Mouse (Mus musculus) central nervous system, embryonic 14 days (tissue): ENCODE measurements around the gene Stam. TPM values are rescaled to one million over a fixed set of nuclear protein-coding genes. Genes with fewer than 3 reads are reported as not detected.

Source experiments
- polyA plus RNA-seq: library from polyadenylated mRNA; depleted of rRNA; stranded (reverse); fragments of >200 nt; gene quantifications from 2 replicates; pipeline ENCODE4 v1.2.3, GENCODE M21; 2012; rRNA removed

The Stam gene
- polyA plus RNA-seq = 71.2 and 75.2 TPM in 2 replicates

DNA sequence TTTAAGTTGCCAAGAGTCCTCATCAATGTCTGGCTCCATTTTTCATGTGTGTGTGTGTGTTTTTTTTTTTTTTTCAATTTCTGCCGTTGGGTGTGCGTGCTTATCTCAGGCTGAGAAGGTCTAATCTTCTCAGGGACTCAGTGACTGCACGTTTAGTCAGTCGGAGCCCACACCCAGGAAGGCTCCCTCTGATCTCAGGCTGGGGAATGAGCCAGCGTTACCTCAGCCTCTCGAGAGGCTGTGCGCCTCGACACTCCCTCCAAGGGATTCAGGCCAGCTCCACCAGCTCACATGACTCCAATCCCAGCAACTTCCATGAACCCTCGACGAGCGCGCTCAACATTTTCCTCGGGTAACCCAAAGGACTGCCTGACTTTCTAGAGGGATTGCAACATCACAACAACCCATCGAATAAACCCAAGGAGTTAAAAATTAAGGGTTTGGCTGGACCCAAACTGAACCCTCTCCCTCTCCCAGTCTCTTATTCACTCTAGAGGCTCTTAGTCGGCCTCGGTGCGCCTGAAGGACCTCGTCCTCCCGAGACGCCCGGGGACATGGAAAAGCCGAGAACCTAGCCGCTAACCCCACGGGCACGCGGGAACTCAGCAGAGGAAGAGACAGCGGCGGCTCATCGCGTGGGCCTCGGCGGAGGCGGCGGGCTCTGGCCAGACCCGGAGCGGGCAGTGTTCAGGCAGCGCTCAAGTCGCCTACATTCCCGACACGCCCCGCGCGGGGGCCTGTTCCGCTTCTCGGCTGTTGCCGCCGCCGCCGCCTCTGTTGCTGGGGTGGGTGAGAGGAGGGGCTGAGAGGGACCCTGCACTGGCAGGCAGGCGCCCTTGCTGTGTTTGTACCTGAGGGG is at the start of gene Stam:
TSS of gene Stam (plus strand) at position 737 of the 859 bp plus-strand sequence.

DNA sequence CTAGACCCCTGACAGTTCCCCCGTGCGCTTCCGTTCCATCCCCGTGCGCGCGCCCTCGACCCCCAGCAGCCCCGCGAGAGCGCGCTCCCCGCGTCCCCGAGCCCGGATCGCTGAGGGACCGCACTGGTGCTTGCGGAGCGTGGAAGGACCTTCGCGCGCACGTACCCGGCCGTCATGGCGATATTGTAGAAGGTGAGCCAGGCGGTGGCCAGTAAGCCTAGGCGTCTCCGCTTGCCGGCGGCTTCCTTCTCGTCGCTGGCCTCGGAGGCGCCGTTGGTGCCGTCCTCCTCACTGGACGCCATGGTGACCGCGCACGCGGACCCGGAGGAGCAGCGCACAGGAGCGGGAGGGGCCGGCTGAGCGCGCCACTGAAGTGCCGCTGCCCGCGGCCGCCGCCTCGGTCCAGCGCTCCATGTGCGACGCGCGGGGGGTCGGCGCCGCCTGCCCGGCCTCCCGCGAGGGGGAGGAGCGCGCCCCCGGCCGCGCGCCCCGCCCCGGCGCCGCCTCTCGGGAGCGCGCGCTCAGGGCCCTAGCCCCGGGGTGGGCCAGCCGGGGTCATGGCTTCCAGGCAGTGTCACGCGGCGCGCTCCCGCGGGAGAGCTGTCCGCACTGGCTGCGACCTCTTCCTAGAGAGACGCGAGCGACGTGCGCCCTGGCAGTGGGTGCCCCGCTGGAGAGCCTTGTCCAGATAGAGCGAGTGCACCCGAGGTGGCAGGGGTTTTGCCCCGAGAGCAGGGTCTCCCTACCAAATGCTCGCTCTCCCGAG is 18.1 kb upstream of the Stam start, which contains the start of gene Hacd1:
TSS of gene Hacd1 (minus strand) at position 570 of the 766 bp plus-strand sequence.

GRCm38 (mm10) chr2:14174334-14174733 is 100.4 kb downstream of the Stam start, which contains the start of gene Tmem236:
TSS of gene Tmem236 (plus strand) at chr2:14174523.

Other genes starting within 250 kb of the Stam start
- gene Hacd1, start 18.0 kb upstream of the Stam start, polyA plus RNA-seq = 52.9 and 53.5 TPM in 2 replicates
- gene Tmem236, start 100.4 kb downstream of the Stam start, polyA plus RNA-seq = 0.14 and 0.16 TPM in 2 replicates
- 7.0 and 7.4 TPM in 2 replicates for gene Mrc1, start 155.3 kb downstream of the Stam start, polyA plus RNA-seq